Mouse (Mus musculus): ENCODE measurements around the gene Zdhhc14. TPM values are rescaled to one million over a fixed set of nuclear protein-coding genes. Genes with fewer than 3 reads are reported as not detected.

The Zdhhc14 gene
- total RNA-seq, 1 experiment from 2014 or later, result 7.1 TPM

DNA sequence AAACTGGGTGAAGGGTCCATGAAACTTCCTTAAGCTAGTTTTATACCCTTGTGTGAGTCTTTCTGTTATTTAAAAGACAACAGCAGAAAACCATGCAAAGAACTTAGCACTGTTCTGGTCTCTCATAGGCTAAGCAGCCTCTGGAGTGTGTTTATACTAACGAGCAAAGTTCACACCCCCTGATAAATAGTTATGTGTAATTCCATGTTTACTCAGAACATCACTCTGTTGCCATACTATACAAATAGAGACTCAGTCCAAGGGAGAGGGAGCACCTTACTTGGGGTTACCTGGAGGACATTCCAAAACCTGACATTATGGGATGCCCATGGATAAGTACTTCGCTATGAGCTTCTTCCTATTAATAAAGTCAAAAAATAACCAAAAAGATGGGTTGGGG lies 56.2 kb downstream of the Zdhhc14 start:
- no peak for ATAC-seq (ENCODE audit: extremely low read depth, insufficient number of reproducible peaks, low FRiP score, poor library complexity, severe bottlenecking)

- no peak for ATAC-seq (ENCODE audit: extremely low read depth, insufficient number of reproducible peaks, low FRiP score, poor library complexity, severe bottlenecking)
Measured at GRCm38 (mm10) chr17:5549460-5549859, 57.1 kb downstream of the Zdhhc14 start.

- no peak for ATAC-seq (ENCODE audit: extremely low read depth, insufficient number of reproducible peaks, low FRiP score, poor library complexity, severe bottlenecking)
Measured at GRCm38 (mm10) chr17:5550444-5550843, 58.1 kb downstream of the Zdhhc14 start.

GRCm38 (mm10) chr17:5551136-5551535 lies 58.8 kb downstream of the Zdhhc14 start:
- ATAC-seq (ENCODE audit: extremely low read depth, insufficient number of reproducible peaks, low FRiP score, poor library complexity, severe bottlenecking), result no peak

GRCm38 (mm10) chr17:5552036-5552760 lies 59.8 kb downstream of the Zdhhc14 start:
- ATAC-seq (ENCODE audit: extremely low read depth, insufficient number of reproducible peaks, low FRiP score, poor library complexity, severe bottlenecking), result no peak

DNA sequence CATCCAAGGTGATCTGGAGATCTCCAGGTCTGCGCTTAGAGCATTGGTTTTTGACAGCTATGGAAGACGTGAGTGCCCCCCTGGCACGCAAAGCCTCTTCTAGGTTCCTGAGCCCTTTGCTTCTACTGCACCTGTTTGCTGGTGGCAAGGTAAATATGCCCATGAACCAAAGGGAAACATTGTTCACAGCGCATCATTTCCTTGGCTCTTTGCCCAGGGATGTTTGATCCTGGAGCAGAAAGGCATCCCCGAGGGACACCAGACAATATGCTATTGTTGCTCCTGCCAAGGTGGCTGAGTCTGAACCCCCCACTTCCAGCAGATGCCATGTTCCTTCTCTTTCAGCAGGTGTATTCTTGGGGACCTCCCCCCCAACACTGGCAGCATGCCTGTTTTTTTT lies 61.2 kb downstream of the Zdhhc14 start:
- no peak for ATAC-seq (ENCODE audit: extremely low read depth, insufficient number of reproducible peaks, low FRiP score, poor library complexity, severe bottlenecking)

GRCm38 (mm10) chr17:5554573-5554972 lies 62.2 kb downstream of the Zdhhc14 start:
- ATAC-seq (ENCODE audit: extremely low read depth, insufficient number of reproducible peaks, low FRiP score, poor library complexity, severe bottlenecking), result no peak

DNA sequence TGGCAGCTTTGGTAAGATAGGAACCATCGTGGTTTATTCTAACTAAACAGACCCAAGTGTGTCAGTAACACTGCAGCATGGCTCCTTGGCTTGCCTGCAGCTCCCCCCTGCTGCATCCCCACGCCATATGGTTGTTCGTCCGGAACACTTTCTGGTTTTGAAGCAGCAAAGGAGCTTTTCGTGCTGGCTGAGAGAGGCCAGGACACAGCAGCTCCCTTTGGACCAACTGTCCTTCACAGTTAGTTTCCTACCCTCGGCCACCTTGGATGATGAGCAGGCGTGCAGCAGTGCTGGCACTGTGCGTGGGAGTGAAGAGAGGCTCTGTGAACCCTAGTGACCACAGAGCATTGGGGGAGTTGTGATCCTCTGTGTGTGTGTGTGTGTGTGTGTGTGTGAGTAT lies 64.2 kb downstream of the Zdhhc14 start:
- ATAC-seq (ENCODE audit: extremely low read depth, insufficient number of reproducible peaks, low FRiP score, poor library complexity, severe bottlenecking), result no peak

- ATAC-seq (ENCODE audit: extremely low read depth, insufficient number of reproducible peaks, low FRiP score, poor library complexity, severe bottlenecking), result no peak
Measured at GRCm38 (mm10) chr17:5560212-5560611, 67.9 kb downstream of the Zdhhc14 start.

- no peak for ATAC-seq (ENCODE audit: extremely low read depth, insufficient number of reproducible peaks, low FRiP score, poor library complexity, severe bottlenecking)
Measured at GRCm38 (mm10) chr17:5563108-5563507, 70.8 kb downstream of the Zdhhc14 start.

DNA sequence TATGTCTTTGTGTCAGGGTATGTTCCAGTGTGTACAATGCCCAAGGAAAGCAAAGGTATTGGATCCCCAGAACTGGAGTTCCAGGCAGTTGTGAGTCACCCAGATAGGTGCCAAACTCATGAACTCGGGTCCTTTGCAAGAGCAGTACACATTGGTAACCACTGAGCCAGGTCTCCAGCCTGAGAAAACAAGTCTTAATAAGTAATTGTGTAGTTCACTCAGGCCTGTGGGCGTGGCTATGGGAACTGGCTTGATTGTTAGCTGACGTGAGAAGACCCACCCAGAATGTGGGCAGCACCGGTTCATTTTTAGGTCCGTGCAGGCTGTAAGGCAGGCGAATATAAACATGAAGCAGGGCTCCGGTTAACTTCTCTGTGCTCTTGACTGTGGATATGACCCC lies 73.6 kb downstream of the Zdhhc14 start:
- no peak for ATAC-seq (ENCODE audit: extremely low read depth, insufficient number of reproducible peaks, low FRiP score, poor library complexity, severe bottlenecking)

DNA sequence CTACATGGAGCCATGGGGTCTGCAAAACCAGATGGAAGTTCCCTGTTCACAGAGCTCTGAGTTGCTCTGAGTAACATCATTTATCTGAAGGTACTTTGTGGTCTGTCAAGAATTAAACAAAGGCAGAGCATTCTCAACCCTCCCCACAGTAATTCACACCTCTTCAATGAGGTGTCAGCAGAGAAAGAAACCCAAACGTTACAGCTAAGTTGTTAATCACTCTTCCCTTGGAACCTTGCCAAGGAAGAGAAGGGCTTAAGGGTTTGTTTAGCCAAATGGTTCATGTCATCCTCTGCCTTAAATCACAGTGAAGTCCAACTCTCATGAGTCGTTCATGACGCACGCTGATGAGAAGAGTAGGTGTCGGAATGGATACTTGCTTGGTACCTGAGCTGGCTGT lies 75.6 kb downstream of the Zdhhc14 start:
- no peak for ATAC-seq (ENCODE audit: extremely low read depth, insufficient number of reproducible peaks, low FRiP score, poor library complexity, severe bottlenecking)

GRCm38 (mm10) chr17:5569131-5570030 lies 77.0 kb downstream of the Zdhhc14 start:
- no peak for ATAC-seq (ENCODE audit: extremely low read depth, insufficient number of reproducible peaks, low FRiP score, poor library complexity, severe bottlenecking)

GRCm38 (mm10) chr17:5572096-5572730 lies 79.9 kb downstream of the Zdhhc14 start:
- ATAC-seq (ENCODE audit: extremely low read depth, insufficient number of reproducible peaks, low FRiP score, poor library complexity, severe bottlenecking), result no peak

GRCm38 (mm10) chr17:5572745-5573420 lies 80.5 kb downstream of the Zdhhc14 start:
- ATAC-seq (ENCODE audit: extremely low read depth, insufficient number of reproducible peaks, low FRiP score, poor library complexity, severe bottlenecking), result no peak

- ATAC-seq (ENCODE audit: extremely low read depth, insufficient number of reproducible peaks, low FRiP score, poor library complexity, severe bottlenecking), result no peak
Measured at GRCm38 (mm10) chr17:5574672-5575071, 82.3 kb downstream of the Zdhhc14 start.

- ATAC-seq (ENCODE audit: extremely low read depth, insufficient number of reproducible peaks, low FRiP score, poor library complexity, severe bottlenecking), result no peak
Measured at GRCm38 (mm10) chr17:5575518-5575917, 83.2 kb downstream of the Zdhhc14 start.

GRCm38 (mm10) chr17:5582232-5582631 lies 89.9 kb downstream of the Zdhhc14 start:
- no peak for ATAC-seq (ENCODE audit: extremely low read depth, insufficient number of reproducible peaks, low FRiP score, poor library complexity, severe bottlenecking)

GRCm38 (mm10) chr17:5582937-5583336 lies 90.6 kb downstream of the Zdhhc14 start:
- no peak for ATAC-seq (ENCODE audit: extremely low read depth, insufficient number of reproducible peaks, low FRiP score, poor library complexity, severe bottlenecking)
